Mouse (Mus musculus) T-helper 2 cell (primary cell): ENCODE measurements around the gene Gm16253.

ENCODE experiments used
- in situ Hi-C: fragments of 300-600 bp; cut with MboI, MseI; formaldehyde crosslinking; loops from one replicate; pipeline ENCODE4 v1.15.1; 2025; ENCODE audit warnings: high pct_unique_total_duplicates

The Gm16253 gene

GRCm38 (mm10) chr3:96556651-96557635, 19.8 kb upstream of the Gm16253 start:
- in situ Hi-C loops = no loop called here

- in situ Hi-C loops = no loop called here
These were observed 19.1 kb upstream of the Gm16253 start, which contains the start of gene Txnip for GRCm38 (mm10) chr3:96557694-96558093. TSS of gene Txnip (plus strand) at chr3:96557957.

GRCm38 (mm10) chr3:96558159-96558558, 18.6 kb upstream of the Gm16253 start:
- in situ Hi-C loops = no loop called here

GRCm38 (mm10) chr3:96558668-96559196, 18.1 kb upstream of the Gm16253 start:
- in situ Hi-C loops = no loop called here

GRCm38 (mm10) chr3:96559398-96559910, 17.3 kb upstream of the Gm16253 start:
- in situ Hi-C loops = no loop called here

GRCm38 (mm10) chr3:96559911-96560850, 16.6 kb upstream of the Gm16253 start:
- in situ Hi-C loops = no loop called here

GRCm38 (mm10) chr3:96560881-96561668, 15.7 kb upstream of the Gm16253 start:
- in situ Hi-C loops = no loop called here

- in situ Hi-C loops = no loop called here
These were observed 14.7 kb upstream of the Gm16253 start for GRCm38 (mm10) chr3:96561946-96562681.

GRCm38 (mm10) chr3:96563267-96563666, 13.5 kb upstream of the Gm16253 start:
- in situ Hi-C loops = no loop called here

- in situ Hi-C loops = no loop called here
These were observed 12.7 kb upstream of the Gm16253 start for GRCm38 (mm10) chr3:96563911-96564632.

- in situ Hi-C loops = no loop called here
These were observed 12.2 kb upstream of the Gm16253 start for GRCm38 (mm10) chr3:96564633-96565032.

- in situ Hi-C loops = no loop called here
These were observed 11.7 kb upstream of the Gm16253 start for GRCm38 (mm10) chr3:96565105-96565504.

- in situ Hi-C loops = no loop called here
These were observed 9.9 kb upstream of the Gm16253 start for GRCm38 (mm10) chr3:96566661-96567450.

- in situ Hi-C loops = no loop called here
These were observed 8.2 kb upstream of the Gm16253 start for GRCm38 (mm10) chr3:96568605-96569004.

- in situ Hi-C loops = no loop called here
These were observed 7.3 kb upstream of the Gm16253 start for GRCm38 (mm10) chr3:96569506-96569905.

- in situ Hi-C loops = no loop called here
These were observed 6.7 kb upstream of the Gm16253 start for GRCm38 (mm10) chr3:96569966-96570605.

- in situ Hi-C loops = no loop called here
These were observed 6.1 kb upstream of the Gm16253 start for GRCm38 (mm10) chr3:96570643-96571042.

GRCm38 (mm10) chr3:96571336-96571735, 5.4 kb upstream of the Gm16253 start:
- in situ Hi-C loops = no loop called here
